Mouse (Mus musculus) ES-Bruce4 (cell line): ENCODE results near the gene Sphk1.

ENCODE experiments used
- CTCF ChIP-seq: IDR thresholded peaks from one replicate; pipeline ENCODE4 v1.8.1; 2011; ENCODE audit warnings: low read depth, low read length
- POLR2A ChIP-seq: IDR thresholded peaks from one replicate; pipeline ENCODE4 v1.8.1; 2011; ENCODE audit warnings: low read length; ENCODE audit not compliant: insufficient read depth

DNA sequence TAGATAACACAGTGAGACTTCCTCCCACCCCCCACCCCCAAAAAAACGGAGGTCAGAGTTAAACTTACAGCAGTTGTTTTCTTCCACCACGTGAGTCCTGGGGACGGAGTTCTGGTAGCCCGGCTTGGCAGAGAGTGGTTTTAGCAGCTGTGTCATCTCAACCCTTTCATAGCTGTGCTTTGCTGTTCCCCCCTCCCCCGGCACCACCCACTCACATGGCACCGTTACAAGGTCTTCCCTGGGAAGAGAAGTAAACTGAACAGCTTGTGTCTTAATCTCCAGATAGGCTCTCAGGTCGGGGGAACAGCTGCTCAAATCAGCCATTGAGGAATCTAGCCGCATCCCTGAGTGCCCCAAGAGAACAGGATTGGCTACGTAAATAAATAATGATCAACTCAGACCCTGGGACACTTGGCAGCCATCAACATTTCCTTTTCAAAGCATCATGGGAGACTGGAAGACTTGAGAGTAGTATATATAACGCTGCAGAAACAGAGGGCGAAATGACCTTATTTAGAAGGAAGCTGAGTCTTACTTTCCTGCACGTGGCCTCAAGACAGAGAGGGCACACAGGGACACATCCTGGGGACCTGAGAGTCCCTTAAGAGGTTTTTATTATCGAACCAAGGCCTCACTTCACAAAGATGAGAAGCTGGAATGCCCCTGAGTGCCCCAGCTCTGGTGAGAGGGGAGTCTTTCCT, 36.1 kb upstream of the Sphk1 start:
- TF ChIP-seq POLR2A (no peak), CTCF (no peak)
